Mouse (Mus musculus) megakaryocyte, adult 5-6 weeks (primary cell): Measurements from ENCODE around the gene Actr6. TPM values are rescaled to one million over a fixed set of nuclear protein-coding genes. Genes with fewer than 3 reads are reported as not detected.
"Not testable (repeated sequence)": the region's sequence is repeated elsewhere in the genome, so short reads cannot be mapped to it uniquely, and the experiment has no call there.

ENCODE experiments used
- ATAC-seq: 2 replicates; pipeline ENCODE4 v1.8.0; 2016; ENCODE audit warnings: mild to moderate bottlenecking, inconsistent platforms; ENCODE audit not compliant: poor library complexity, severe bottlenecking
- total RNA-seq, 2 experiments: library from RNA; stranded (forward) in 1 of 2; stranded (reverse) in 1 of 2; fragments of 153-499, 151-499 nt in 1 of 2; fragments of 221-1000, 200-1000 nt in 1 of 2; gene quantifications; 2 replicates each; pipeline versions ENCODE4 v1.2.3 to v1.2.4; 2015 to 2017

The Actr6 gene
- total RNA-seq, 2 experiments from 2014 or later, result 14.8 to 27.0 TPM

DNA sequence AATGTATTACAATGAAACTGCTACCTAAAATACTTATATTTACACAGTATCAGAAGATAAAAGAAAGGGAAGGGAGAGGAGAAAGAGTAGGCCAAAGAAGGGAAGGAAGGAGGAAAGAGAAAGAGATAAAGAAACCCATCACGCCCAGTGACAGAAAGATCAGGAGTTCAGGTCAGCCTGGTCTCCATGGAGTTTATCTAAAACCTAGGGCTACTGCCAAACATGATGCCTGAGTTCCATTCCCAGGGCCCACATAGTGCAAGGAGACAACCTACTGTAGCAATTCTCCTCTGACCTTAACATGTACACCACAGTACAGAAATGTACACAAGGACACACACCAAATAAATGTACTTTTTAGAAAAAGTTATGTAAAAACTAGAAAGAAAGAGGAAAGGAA is 49.9 kb downstream of the Actr6 start:
- ATAC-seq, result no peak

DNA sequence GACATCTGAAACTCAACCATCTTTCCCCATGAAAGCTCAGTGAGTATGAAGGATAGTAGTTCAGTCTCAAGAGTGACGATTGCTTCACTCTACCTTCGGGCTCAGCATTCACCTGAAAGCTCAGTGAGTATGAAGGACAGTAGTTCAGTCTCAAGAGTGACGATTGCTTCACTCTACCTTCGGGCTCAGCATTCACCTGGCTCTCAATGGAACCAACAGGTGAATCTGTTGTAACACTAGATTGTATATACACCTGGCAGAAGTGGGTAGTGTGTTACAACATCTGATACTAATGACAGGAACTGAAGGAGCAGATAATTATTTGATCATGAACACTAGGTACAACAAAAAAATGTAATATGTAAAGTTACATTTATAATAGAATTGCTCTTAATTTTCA is 50.4 kb downstream of the Actr6 start:
- no peak for ATAC-seq

DNA sequence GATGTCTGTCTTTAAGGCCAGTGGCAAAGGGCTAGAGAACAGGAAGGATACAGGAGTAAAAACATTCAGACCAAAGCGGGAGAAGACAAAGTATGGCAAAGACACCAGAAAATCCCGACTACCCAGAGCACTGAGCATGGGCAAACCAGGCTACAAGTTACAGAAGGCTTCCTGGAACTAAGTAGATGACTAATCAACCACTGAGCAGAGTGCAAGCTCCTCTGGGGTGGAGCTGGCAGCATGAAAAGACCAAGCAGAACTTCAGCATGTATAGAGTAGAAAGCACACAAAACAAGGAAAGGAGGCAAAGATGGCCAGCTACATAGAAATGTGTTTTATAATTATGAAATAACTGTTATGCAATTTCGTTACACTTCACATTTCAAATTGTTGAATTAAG is 51.6 kb downstream of the Actr6 start:
- ATAC-seq, result peak; percentile 84

DNA sequence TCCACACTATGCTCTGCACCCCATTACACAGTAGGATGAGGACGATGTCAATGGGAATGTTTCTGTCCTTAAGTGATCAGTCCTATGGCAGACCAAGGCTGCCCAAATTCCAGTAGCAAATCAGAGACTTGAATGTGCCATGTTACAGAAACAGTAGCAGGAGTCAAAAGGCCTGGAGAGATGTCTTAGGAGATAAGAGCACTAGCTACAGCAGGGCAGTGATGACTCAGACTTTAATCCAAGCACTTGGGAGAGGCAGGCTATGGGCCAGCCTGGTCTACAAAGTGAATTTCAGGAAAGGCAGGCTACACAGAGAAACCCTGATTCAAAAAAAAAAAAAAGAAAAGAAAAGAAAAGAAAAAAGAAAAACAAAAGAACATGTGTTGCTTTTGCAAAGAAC is 52.6 kb downstream of the Actr6 start:
- ATAC-seq, result no peak

DNA sequence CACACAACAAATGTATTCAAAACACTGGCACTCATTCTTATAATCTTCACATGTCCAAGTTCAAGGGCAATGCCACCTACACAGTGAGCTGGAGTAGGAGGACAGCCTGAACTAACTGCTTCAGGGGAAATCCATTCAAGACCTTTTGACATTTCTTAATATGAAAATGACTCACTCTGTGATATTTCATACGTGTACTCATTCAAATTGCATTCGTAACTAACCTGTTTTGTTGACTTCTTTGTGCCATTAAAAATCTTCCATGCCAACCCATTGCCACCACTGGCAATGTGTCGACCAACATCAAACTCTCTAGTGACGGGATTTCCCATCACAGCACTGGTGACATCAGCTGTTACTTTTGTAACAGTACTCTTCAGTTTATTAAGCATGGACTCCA is 54.0 kb downstream of the Actr6 start:
- no peak for ATAC-seq

DNA sequence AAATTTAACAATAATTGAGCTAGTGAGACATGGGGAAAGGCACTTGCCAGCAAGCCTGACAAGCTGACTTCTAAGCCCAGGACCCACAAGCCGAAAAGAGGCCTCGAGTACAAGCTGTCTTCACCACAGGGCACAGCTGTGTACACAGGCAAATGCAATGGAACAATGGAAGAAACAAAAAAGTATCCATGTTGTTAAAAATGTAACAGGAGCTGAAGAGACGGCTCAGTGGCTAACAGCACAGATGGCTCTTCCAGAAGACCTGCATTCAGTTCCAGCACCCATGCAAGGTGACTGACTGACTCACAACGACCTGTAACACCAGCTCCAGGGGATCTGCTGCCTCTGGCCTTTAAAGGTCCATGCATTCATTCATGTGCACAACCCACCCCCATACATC is 55.5 kb downstream of the Actr6 start:
- ATAC-seq, result no peak

DNA sequence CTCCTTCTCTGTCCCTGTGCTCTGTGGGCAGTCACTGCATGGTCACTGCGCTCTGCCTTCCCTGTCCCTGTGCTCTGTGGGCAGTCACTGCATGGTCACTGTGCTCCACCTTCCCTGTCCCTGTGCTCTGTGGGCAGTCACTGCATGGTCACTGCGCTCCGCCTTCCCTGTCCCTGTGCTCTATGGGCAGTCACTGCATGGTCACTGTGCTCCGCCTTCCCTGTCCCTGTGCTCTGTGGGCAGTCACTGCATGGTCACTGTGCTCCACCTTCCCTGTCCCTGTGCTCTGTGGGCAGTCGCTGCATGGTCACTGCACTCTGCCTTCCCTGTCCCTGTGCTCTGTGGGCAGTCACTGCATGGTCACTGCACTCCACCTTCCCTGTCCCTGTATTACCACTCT is 61.7 kb downstream of the Actr6 start:
- not testable (repeated sequence) for ATAC-seq

DNA sequence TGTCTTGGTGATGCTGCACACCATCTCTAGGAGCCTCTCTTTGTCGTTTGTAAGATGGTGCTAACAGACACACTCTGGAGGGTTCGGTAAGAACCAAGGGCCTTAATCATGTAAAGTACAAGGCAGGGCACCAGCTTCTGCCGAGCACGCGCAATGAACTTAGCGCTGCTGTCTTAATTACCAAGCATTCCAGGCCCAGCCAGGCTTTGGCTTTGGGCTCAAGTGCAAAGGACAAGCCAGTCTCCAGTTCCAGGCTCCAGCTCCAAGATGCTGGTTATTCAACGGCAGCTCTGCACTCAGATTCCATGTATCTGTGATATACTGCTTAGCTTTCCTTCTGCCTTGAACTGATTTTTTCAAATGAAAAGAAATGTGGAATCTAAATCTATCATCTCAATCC is 64.5 kb downstream of the Actr6 start:
- no peak for ATAC-seq

DNA sequence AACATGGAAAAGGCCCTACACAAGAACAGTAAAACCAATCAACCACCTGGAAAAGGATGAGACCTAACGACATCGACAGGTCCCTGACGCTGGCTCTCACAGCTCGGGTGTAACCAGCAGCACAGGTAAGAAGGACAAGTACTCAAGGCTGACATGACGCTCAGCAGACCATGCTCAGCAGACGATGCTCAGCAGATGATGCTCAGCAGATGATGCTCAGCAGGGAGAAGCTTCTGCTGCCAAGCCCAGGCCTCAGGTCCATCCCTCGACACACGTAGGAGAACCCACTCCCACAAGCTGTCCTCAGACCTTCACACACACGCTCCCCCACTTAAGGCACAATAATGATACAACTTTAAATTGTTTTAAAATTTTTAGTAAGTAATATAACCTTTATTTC is 66.4 kb downstream of the Actr6 start:
- ATAC-seq, result no peak

DNA sequence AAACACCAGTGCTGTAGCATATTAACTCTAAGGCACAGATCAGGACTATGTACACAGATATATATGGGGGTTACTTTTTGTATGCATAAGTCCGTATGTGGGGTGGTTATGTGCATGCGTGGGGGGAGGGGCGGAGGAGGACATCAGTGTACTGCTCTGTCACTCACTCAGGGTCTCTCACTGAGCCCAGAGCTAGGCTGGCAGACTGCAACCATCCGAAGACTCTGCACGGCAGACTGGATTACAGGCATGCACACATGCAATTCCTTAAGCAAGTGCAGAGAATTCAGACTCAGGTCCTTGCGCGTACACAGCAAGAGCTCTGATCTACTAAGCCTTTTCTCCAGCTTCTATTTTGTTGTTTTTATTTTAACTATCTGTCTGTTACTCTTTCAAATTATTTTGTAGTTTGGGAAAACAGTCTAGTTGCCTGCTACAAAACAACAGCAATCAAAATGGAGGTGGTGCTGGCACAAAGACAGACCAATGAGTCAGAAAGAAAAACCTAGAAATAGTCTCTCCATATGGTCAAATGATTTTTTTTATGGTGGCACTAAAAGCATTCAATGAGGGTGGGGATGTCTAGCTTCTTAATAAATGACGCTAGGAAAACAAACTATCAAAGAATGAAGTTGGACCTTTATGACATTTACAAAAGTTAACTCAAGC is 67.0 kb downstream of the Actr6 start:
- no peak for ATAC-seq

Other genes with a start within 250 kb of the Actr6 start
- not detected in 2 replicates for gene Nr1h4, start 198.7 kb downstream of the Actr6 start, total RNA-seq (2015)
- not detected in 2 replicates for gene Nr1h4, start 198.7 kb downstream of the Actr6 start, total RNA-seq (2017)
- gene Slc17a8, start 111.0 kb downstream of the Actr6 start, total RNA-seq (2015), result 0.50 TPM in 1 of 2 replicates, not detected in the other
- not detected in 2 replicates for gene Slc17a8, start 111.0 kb downstream of the Actr6 start, total RNA-seq (2017)
- gene Scyl2, start 46.0 kb downstream of the Actr6 start, total RNA-seq (2015), result 28.4 and 30.3 TPM in 2 replicates
- gene Scyl2, start 46.0 kb downstream of the Actr6 start, total RNA-seq (2017), result 32.8 and 33.6 TPM in 2 replicates
- gene Uhrf1bp1l, start 12.7 kb upstream of the Actr6 start, total RNA-seq (2015), result 65.2 and 73.3 TPM in 2 replicates
- 38.4 and 46.1 TPM in 2 replicates for gene Uhrf1bp1l, start 12.7 kb upstream of the Actr6 start, total RNA-seq (2017)
- not detected in 2 replicates for gene Anks1b, start 141.2 kb upstream of the Actr6 start, total RNA-seq (2015)
- not detected in 2 replicates for gene Anks1b, start 141.2 kb upstream of the Actr6 start, total RNA-seq (2017)